ENCODE assay signal across 8 mouse cellular contexts in genomic region chr10:23815168-23815567, GRCm38 (mm10). TPM values are rescaled to one million over a fixed set of nuclear protein-coding genes. Genes with fewer than 3 reads are reported as not detected.
A peak's percentile ranks its signal among the peaks of the same experiment; 100 is the strongest.
DNase-seq lines count a peak whose midpoint lies in the region; ATAC-seq and TF ChIP-seq lines count a peak whose summit lies in the region.

No protein-coding gene starts in this region.

- no peak for TF ChIP-seq EP300 in heart, postnatal 0 days (IDR thresholded peaks at IDR 0.05; ENCODE audit: low read depth)

- H3K4me3 ChIP-seq in E14TG2a.4 (replicated peaks; ENCODE audit: low read length): no peak overlapping the region
- no peak overlapping the region for H3K4me3 ChIP-seq in heart, postnatal 0 days (ENCODE audit: low read depth, low read length)

- peak; percentile 57 for DNase-seq in adrenal gland, adult 2 months
- DNase-seq in embryo, embryonic 10.5 days (ENCODE audit: low spot score): peak; percentile 83
- peak; percentile 47 for DNase-seq in heart, postnatal 0 days (ENCODE audit: low spot score)
- DNase-seq in layer of hippocampus, adult 8-10 months (ENCODE audit: low spot score in 2 of 2): peak; percentile 34 to 80
- DNase-seq in right cerebral cortex, postnatal 14 days: peak; percentile 85

- H3K4me2 ChIP-seq in heart, postnatal 0 days (ENCODE audit: low read depth, low read length): no peak overlapping the region

- H3K9ac ChIP-seq in heart, postnatal 0 days (replicated peaks; ENCODE audit: low read depth, low read length): no peak overlapping the region

- WGBS in heart, postnatal 0 days: 55% methylated on average over 1 of the region's 1 CpGs

- peak; percentile 99 for TF ChIP-seq CTCF in E14TG2a.4 (conservative IDR thresholded peaks at IDR 0.05; ENCODE audit: low read length)
- peak; percentile 77 for TF ChIP-seq CTCF in heart, postnatal 0 days (IDR thresholded peaks at IDR 0.05; ENCODE audit: low read depth)

- H3K36me3 ChIP-seq in E14TG2a.4 (ENCODE audit: insufficient read depth, low read length): peaks cover 4% of the 10 kb centered on the region
- H3K36me3 ChIP-seq in heart, postnatal 0 days (replicated peaks; ENCODE audit: control insufficient read depth, insufficient read depth, low read length): peaks cover 21% of the 10 kb centered on the region

- no peak for ATAC-seq in heart, postnatal 0 days (ENCODE audit: insufficient read depth, low read depth)
- peak; percentile 79 for ATAC-seq in megakaryocyte, adult 5-6 weeks (ENCODE audit: poor library complexity, severe bottlenecking)
- ATAC-seq in activated CD4-positive, CD25-positive, alpha-beta regulatory T cell, adult 4 months: no peak

- 0 out of 2 replicates have a peak, but pooled peaks cover 5% of the 10 kb centered on the region for H3K9me3 ChIP-seq in E14TG2a.4 (ENCODE audit: low read length)
- no peaks in the 10 kb centered on the region for H3K9me3 ChIP-seq in heart, postnatal 0 days (replicated peaks; ENCODE audit: control insufficient read depth, low read length)

- H3K27ac ChIP-seq in heart, postnatal 0 days (ENCODE audit: low read depth): no peak overlapping the region

- peaks cover 37% of the 10 kb centered on the region for H3K4me1 ChIP-seq in E14TG2a.4 (replicated peaks; ENCODE audit: low read depth, low read length)
- no peaks in the 10 kb centered on the region for H3K4me1 ChIP-seq in heart, postnatal 0 days (ENCODE audit: control insufficient read depth, insufficient read depth)

- H3K27me3 ChIP-seq in E14TG2a.4 (ENCODE audit: insufficient read depth, low read length): no peaks in the 10 kb centered on the region
- H3K27me3 ChIP-seq in heart, postnatal 0 days (ENCODE audit: control insufficient read depth, insufficient read depth, low read length): no peaks in the 10 kb centered on the region

RNA-seq across cellular contexts. Expression of gene Slc18b1, which starts 18.4 kb away (rescaled TPM):
- 10 to 100 TPM; 24.6 to 37.9 TPM for total RNA-seq in adrenal gland, adult 2 months (2021)
- 16.4 and 17.1 TPM in 2 replicates for polyA plus RNA-seq in adrenal gland, adult 2 months (2012; rRNA removed)
- 7.2 and 10.1 TPM in 2 replicates for total RNA-seq in heart, postnatal 0 days (2014; rRNA removed; ENCODE audit: low replicate concordance)
- polyA plus RNA-seq in heart, postnatal 0 days (2015; fragmentation: Nextera tagmentation; extraction: Ambion mirVana): 4.6 and 5.4 TPM in 2 replicates
- total RNA-seq in layer of hippocampus, adult 8-10 months (2022): 10 to 100 TPM; 25.1 to 32.1 (median 29.6) TPM
- total RNA-seq in megakaryocyte, adult 5-6 weeks (2015): 0.18 and 0.34 TPM in 2 replicates
- 0.37 TPM in 1 of 2 replicates, not detected in the other for total RNA-seq in megakaryocyte, adult 5-6 weeks (2017)
- under 1 TPM in 1 of 2 experiments, not detected in 1; 0.25 TPM for polyA plus RNA-seq in activated CD4-positive, CD25-positive, alpha-beta regulatory T cell, adult 4 months (2017; shearing (Covaris generic))

RNA-seq across cellular contexts. Expression of gene Rps12, which starts 28.1 kb away (rescaled TPM):
- 100 to 1,000 TPM; 531 to 586 TPM for total RNA-seq in adrenal gland, adult 2 months (2021)
- polyA plus RNA-seq in adrenal gland, adult 2 months (2012; rRNA removed): 612 and 712 TPM in 2 replicates
- total RNA-seq in heart, postnatal 0 days (2014; rRNA removed; ENCODE audit: low replicate concordance): 2,923 and 3,021 TPM in 2 replicates
- 83.1 and 86.0 TPM in 2 replicates for polyA plus RNA-seq in heart, postnatal 0 days (2015; fragmentation: Nextera tagmentation; extraction: Ambion mirVana)
- total RNA-seq in layer of hippocampus, adult 8-10 months (2022): 100 to 1,000 TPM; 110 to 313 (median 237) TPM
- 3,100 and 3,214 TPM in 2 replicates for total RNA-seq in megakaryocyte, adult 5-6 weeks (2015)
- total RNA-seq in megakaryocyte, adult 5-6 weeks (2017): 812 and 986 TPM in 2 replicates
- 100 to 1,000 TPM; 116 to 930 TPM for polyA plus RNA-seq in activated CD4-positive, CD25-positive, alpha-beta regulatory T cell, adult 4 months (2017; shearing (Covaris generic))

RNA-seq across cellular contexts. Expression of gene Vnn3, which starts 36.1 kb away (rescaled TPM):
- 10 to 100 TPM in 1 of 2 experiments, 1 to 10 TPM in 1; 6.1 to 57.5 TPM for total RNA-seq in adrenal gland, adult 2 months (2021)
- 20.1 and 46.8 TPM in 2 replicates for polyA plus RNA-seq in adrenal gland, adult 2 months (2012; rRNA removed)
- 0.62 TPM in 1 of 2 replicates, not detected in the other for total RNA-seq in heart, postnatal 0 days (2014; rRNA removed; ENCODE audit: low replicate concordance)
- polyA plus RNA-seq in heart, postnatal 0 days (2015; fragmentation: Nextera tagmentation; extraction: Ambion mirVana): 0.08 and 0.12 TPM in 2 replicates
- total RNA-seq in layer of hippocampus, adult 8-10 months (2022): under 1 TPM in 3 of 4 experiments, not detected in 1; 0.17 to 0.36 (median 0.35) TPM
- 2.2 and 4.3 TPM in 2 replicates for total RNA-seq in megakaryocyte, adult 5-6 weeks (2015)
- total RNA-seq in megakaryocyte, adult 5-6 weeks (2017): 7.4 and 11.0 TPM in 2 replicates
- polyA plus RNA-seq in activated CD4-positive, CD25-positive, alpha-beta regulatory T cell, adult 4 months (2017; shearing (Covaris generic)): not detected
